Mouse (Mus musculus) C2C12 (cell line): Measurements from ENCODE around the gene Smarcad1. TPM values are rescaled to one million over a fixed set of nuclear protein-coding genes. Genes with fewer than 3 reads are reported as not detected.

ENCODE experiments used
- H3K27me3 ChIP-seq: one replicate; pipeline ENCODE4 v1.6.1; 2011; ENCODE audit not compliant: control insufficient read depth, insufficient read depth, insufficient read length
- H3K36me3 ChIP-seq: one replicate; pipeline ENCODE4 v1.6.1; 2011; ENCODE audit not compliant: control insufficient read depth, insufficient read depth
- H3K4me3 ChIP-seq: one replicate; pipeline ENCODE4 v1.5.1; 2011; ENCODE audit warnings: mild to moderate bottlenecking, control low read depth; ENCODE audit not compliant: poor library complexity, insufficient read depth, severe bottlenecking
- H3K79me2 ChIP-seq: one replicate; pipeline ENCODE4 v1.6.1; 2011; ENCODE audit not compliant: control insufficient read depth, insufficient read depth
- H3K79me3 ChIP-seq: one replicate; pipeline ENCODE4 v1.6.1; 2011; ENCODE audit warnings: low read depth, control low read depth
- H3ac ChIP-seq: one replicate; pipeline ENCODE3; 2011; ENCODE audit warnings: low read depth; ENCODE audit not compliant: control insufficient read depth, insufficient read length
- CEBPB ChIP-seq: IDR thresholded peaks from one replicate; pipeline ENCODE4 v1.6.1; 2011; ENCODE audit warnings: low read depth, mild to moderate bottlenecking, control low read depth, moderate library complexity
- CTCF ChIP-seq: IDR thresholded peaks from one replicate; pipeline ENCODE4 v1.5.1; 2011; ENCODE audit not compliant: control insufficient read depth, insufficient read depth, insufficient read length
- FOSL1 ChIP-seq: IDR thresholded peaks from one replicate; pipeline ENCODE4 v1.8.0; 2011; ENCODE audit warnings: mild to moderate bottlenecking, low read length; ENCODE audit not compliant: poor library complexity, insufficient read depth, severe bottlenecking
- MAX ChIP-seq: IDR thresholded peaks from one replicate; pipeline ENCODE4 v1.6.1; 2011; ENCODE audit warnings: mild to moderate bottlenecking, control low read depth
- MYOD1 ChIP-seq: IDR thresholded peaks from one replicate; pipeline ENCODE4 v1.6.1; 2011; ENCODE audit warnings: low read depth; ENCODE audit not compliant: control insufficient read depth, insufficient read length
- MYOG ChIP-seq: IDR thresholded peaks from one replicate; pipeline ENCODE4 v1.6.1; 2011; ENCODE audit not compliant: control insufficient read depth, insufficient read length; ENCODE audit errors: extremely low read depth
- USF1 ChIP-seq: IDR thresholded peaks from one replicate; pipeline ENCODE4 v1.6.1; 2011; ENCODE audit warnings: low read depth, mild to moderate bottlenecking, control low read depth, moderate library complexity
- polyA plus RNA-seq: library from polyadenylated mRNA; unstranded; fragments of >200 nt; fragmentation: generic; extraction: Trizol; gene quantifications from one replicate; pipeline ENCODE4 v1.2.1, GENCODE M21; 2012; ENCODE audit warnings: missing spikeins

Gene Smarcad1
- polyA plus RNA-seq, 1 experiment, result 27.9 TPM

DNA sequence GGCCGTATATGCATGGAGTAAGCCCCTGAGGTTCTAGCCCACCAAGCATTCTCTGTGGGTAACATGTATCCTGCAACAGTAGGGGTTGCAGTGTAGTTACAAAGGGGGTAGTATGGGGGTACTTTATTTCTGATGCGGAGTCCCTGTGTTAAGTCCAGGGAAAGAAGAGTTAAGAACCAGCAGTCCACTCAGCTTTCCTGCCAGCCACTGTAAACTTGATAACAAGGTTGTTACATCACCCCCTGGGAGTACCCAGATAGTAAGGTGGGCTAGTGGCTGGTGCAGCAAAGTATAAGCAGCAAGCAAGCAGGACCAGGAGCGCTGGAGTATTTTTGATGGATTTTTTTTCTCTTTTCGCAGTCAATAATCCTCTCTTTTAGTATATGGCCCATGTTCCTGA lies 17.3 kb upstream of the Smarcad1 start:
- Histone ChIP-seq H3K79me2 (no peaks in the 10 kb centered on the region), H3K27me3 (no peaks in the 10 kb centered on the region), H3ac (no peak overlapping the region), H3K79me3 (no peaks in the 10 kb centered on the region), H3K36me3 (no peaks in the 10 kb centered on the region), H3K4me3 (no peak overlapping the region)
- no peak for TF ChIP-seq FOSL1
- TF ChIP-seq MAX, result no peak
- TF ChIP-seq MYOD1, result no peak
- no peak for TF ChIP-seq MYOG
- TF ChIP-seq CEBPB, result no peak
- TF ChIP-seq CTCF, result no peak
- TF ChIP-seq USF1, result no peak

DNA sequence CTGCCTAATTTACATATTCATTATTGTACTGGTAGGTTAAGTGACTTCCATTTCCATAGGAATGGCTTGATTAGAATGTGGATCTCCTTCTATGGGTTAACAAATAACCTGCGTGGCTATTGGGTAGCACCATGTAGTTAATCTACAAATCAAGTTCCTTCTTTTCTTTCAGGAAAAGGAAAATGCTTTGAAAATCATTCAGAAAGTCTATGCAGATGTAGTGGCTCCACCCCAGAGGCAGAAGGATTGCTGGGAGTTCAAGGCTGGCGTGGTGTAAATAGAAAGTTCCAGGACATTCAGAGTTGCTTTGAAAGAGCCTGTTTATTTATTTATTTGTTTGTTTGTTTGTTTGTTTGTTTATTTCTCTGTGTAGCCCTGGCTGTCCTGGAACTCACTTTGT lies 7.7 kb upstream of the Smarcad1 start:
- Histone ChIP-seq H3K4me3 (no peak overlapping the region), H3K79me3 (no peaks in the 10 kb centered on the region), H3K27me3 (no peaks in the 10 kb centered on the region), H3K36me3 (no peaks in the 10 kb centered on the region), H3ac (no peak overlapping the region), H3K79me2 (no peaks in the 10 kb centered on the region)
- TF ChIP-seq MYOG, result no peak
- no peak for TF ChIP-seq FOSL1
- no peak for TF ChIP-seq USF1
- no peak for TF ChIP-seq CTCF
- TF ChIP-seq MYOD1, result no peak
- TF ChIP-seq CEBPB, result no peak
- TF ChIP-seq MAX, result no peak

DNA sequence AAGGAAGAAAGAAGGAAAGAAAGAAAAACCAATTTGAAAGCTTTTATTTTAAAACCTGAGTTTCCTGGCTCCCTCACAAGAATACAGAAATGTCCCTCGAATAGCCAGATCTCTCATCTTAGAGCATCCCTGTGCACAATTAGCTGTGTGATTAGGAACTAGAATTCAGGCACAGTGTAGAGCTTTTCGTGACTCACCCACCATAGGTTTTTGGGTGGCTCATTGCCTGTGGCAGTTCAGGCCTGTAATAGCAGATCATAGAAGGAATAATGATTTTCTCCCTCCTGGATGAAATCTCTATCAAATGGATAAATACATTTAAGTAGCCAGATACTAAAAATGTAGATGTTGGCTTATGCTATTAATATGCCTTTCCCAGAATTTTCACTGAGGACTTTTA lies 6.9 kb upstream of the Smarcad1 start:
- TF ChIP-seq MAX (no peak), FOSL1 (no peak)
- no peaks in the 10 kb centered on the region for H3K36me3 ChIP-seq
- H3K79me3 ChIP-seq, result no peaks in the 10 kb centered on the region
- no peaks in the 10 kb centered on the region for H3K79me2 ChIP-seq
- no peak overlapping the region for H3K4me3 ChIP-seq
- no peak overlapping the region for H3ac ChIP-seq
- H3K27me3 ChIP-seq, result no peaks in the 10 kb centered on the region

DNA sequence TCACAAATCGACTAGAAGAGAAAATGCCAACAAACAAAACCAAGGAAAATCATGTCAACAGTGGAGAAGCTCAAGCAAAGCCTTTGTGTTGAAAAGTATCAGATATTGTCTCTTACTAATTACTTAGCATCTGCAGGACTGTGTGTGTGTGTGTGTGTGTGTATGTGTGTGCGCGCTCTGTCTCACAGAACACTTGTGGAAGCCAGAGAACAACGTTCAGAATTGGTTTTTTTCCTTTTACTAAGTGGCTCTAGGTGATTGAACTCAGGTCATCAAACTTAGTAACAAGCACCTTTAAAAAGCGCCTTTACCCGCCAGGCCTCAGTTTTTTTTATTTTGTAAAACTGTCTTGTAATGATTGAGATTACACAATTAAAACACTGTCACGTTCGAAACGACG lies 451 bp upstream of the Smarcad1 start:
- H3K4me3 ChIP-seq, result peak overlapping the region; percentile 84
- peaks cover 32% of the 10 kb centered on the region for H3K79me3 ChIP-seq
- TF ChIP-seq CTCF (no peak), USF1 (no peak), FOSL1 (no peak)
- H3K27me3 ChIP-seq, result no peaks in the 10 kb centered on the region
- no peak overlapping the region for H3ac ChIP-seq
- H3K79me2 ChIP-seq, result peaks cover 41% of the 10 kb centered on the region
- peaks cover 32% of the 10 kb centered on the region for H3K36me3 ChIP-seq

DNA sequence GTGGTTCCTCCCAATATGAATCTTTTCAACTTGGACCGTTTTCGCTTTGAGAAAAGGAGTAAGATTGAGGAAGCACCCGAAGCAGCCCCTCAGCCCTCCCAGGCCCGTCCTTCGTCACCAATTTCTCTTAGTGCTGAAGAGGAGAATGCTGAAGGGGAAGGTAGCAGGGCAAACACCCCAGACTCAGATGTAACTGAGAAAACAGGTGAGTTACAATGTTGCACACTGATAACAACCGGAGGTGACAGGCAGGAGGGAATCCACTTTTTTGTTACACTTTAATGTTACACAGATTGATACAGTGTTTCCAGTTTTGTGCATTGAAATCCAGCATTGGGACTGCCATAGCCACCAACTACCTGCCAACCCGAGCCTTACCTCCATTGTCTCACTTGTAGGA lies 858 bp downstream of the Smarcad1 start:
- Histone ChIP-seq H3ac (peak overlapping the region; percentile 100), H3K4me3 (peak overlapping the region; percentile 84)
- TF ChIP-seq MYOD1 (no peak), FOSL1 (no peak), MYOG (no peak), CTCF (no peak), CEBPB (no peak), USF1 (no peak), MAX (no peak)

DNA sequence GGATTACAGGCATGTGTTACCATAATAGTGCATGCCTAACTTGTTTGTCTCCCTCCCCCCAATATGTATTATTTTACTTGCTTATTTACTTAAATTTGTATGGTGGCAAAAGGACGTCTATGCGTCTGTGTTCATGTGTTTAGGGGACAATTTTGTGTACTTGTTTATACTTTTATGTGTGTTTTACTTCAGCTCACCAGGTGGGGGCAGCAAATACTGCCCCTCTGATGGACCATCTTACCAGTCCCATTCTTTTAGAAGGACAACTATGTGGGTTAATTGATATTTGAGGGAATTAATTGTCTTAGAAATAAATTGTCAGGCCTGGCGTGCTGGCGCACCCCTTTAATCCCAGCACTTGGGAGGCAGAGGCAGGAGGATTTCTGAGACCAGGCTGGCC lies 6.7 kb downstream of the Smarcad1 start:
- H3K79me2 ChIP-seq, result peaks cover 76% of the 10 kb centered on the region
- peaks cover 40% of the 10 kb centered on the region for H3K79me3 ChIP-seq
- peaks cover 87% of the 10 kb centered on the region for H3K36me3 ChIP-seq
- no peak overlapping the region for H3K4me3 ChIP-seq
- TF ChIP-seq USF1 (no peak), CTCF (no peak), CEBPB (no peak), MAX (no peak), FOSL1 (no peak), MYOD1 (no peak), MYOG (no peak)
- no peaks in the 10 kb centered on the region for H3K27me3 ChIP-seq
- H3ac ChIP-seq, result no peak overlapping the region

More for the DNA sequence above, 858 bp downstream of the Smarcad1 start:
- H3K79me3 ChIP-seq, result peaks cover 36% of the 10 kb centered on the region
- no peaks in the 10 kb centered on the region for H3K27me3 ChIP-seq
- peaks cover 49% of the 10 kb centered on the region for H3K79me2 ChIP-seq
- H3K36me3 ChIP-seq, result peaks cover 40% of the 10 kb centered on the region
